Mouse (Mus musculus): ENCODE data around the gene Gm20721. TPM values are rescaled to one million over a fixed set of nuclear protein-coding genes. Genes with fewer than 3 reads are reported as not detected.

Gm20721 gene
- total RNA-seq, 2 experiments from 2014 or later, result 2.0 to 3.5 TPM

- Histone ChIP-seq H3K4me3 (no peak overlapping the region), H3K27ac (no peak overlapping the region)
- no peak for TF ChIP-seq CTCF (conservative IDR thresholded peaks at IDR 0.05)
- DNase-seq (ENCODE audit: low spot score in 2 of 2), result no peak
Measured at GRCm38 (mm10) chr2:174287921-174288320, 58.6 kb downstream of the Gm20721 start.

- no peak overlapping the region for H3K4me3 ChIP-seq
- no peak for DNase-seq (ENCODE audit: low spot score in 2 of 2)
- no peak for TF ChIP-seq CTCF (conservative IDR thresholded peaks at IDR 0.05)
- H3K27ac ChIP-seq, result no peak overlapping the region
Measured at GRCm38 (mm10) chr2:174285921-174286470, 60.5 kb downstream of the Gm20721 start.

DNA sequence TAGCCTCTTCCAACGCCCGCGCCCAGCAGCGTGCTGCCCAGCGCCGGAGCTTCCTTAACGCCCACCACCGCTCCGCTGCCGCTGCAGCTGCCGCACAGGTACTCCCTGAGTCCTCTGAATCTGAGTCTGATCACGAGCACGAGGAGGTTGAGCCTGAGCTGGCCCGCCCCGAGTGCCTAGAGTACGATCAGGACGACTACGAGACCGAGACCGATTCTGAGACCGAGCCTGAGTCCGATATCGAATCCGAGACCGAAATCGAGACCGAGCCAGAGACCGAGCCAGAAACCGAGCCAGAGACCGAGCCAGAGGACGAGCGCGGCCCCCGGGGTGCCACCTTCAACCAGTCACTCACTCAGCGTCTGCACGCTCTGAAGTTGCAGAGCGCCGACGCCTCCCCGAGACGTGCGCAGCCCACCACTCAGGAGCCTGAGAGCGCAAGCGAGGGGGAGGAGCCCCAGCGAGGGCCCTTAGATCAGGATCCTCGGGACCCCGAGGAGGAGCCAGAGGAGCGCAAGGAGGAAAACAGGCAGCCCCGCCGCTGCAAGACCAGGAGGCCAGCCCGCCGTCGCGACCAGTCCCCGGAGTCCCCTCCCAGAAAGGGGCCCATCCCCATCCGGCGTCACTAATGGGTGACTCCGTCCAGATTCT lies 61.6 kb downstream of the Gm20721 start:
- DNase-seq (ENCODE audit: low spot score in 2 of 2), result no peak
- Histone ChIP-seq H3K4me3 (no peak overlapping the region), H3K27ac (no peak overlapping the region)
- no peak for TF ChIP-seq CTCF (conservative IDR thresholded peaks at IDR 0.05)

- no peak within 1 kb of the TSS for H3K27ac ChIP-seq
- peak; percentile 15 to 31 for DNase-seq (ENCODE audit: low spot score in 2 of 2)
- peak; percentile 71 for TF ChIP-seq CTCF (conservative IDR thresholded peaks at IDR 0.05)
- H3K4me3 ChIP-seq, result peak within 1 kb of the TSS; percentile 22; the same call in 1 of the 2 replicates
Measured at GRCm38 (mm10) chr2:174284011-174284410, 62.5 kb downstream of the Gm20721 start, which contains the start of gene Gnas. Gene Gnas, plus strand, starts transcription at chr2:174284320.

DNA sequence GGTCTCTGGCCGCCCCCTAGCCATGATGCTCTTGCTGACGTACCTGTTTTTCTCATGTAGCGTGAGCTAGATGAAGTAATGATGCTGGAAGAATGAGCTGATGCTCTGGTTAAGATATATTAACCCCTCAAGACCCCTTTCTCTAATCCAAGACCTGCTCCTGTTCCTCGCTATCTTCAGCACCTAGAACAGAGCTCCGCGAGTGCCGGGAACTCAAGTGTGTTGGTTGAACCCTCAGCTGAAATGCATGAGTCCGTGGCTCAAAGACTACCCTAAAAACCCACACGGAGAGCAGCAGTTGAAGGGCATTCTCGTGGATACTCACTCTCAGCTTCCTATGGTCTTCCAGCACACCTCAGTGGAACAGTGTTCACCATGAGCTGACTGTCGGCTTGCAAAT lies 63.2 kb downstream of the Gm20721 start:
- TF ChIP-seq CTCF (conservative IDR thresholded peaks at IDR 0.05), result no peak

More for the DNA sequence above, 63.2 kb downstream of the Gm20721 start:
- no peak for DNase-seq (ENCODE audit: low spot score in 2 of 2)
- H3K4me3 ChIP-seq, result no peak overlapping the region; the same call in 1 of the 2 replicates
- H3K27ac ChIP-seq, result no peak overlapping the region

Other genes starting within 250 kb of the Gm20721 start
- 10 to 100 TPM; 12.3 to 14.2 TPM for gene Npepl1, start 236.4 kb downstream of the Gm20721 start, total RNA-seq (2021)
- gene Gnas, start 62.4 kb downstream of the Gm20721 start, total RNA-seq (2021), result 1,000 to 10,000 TPM; 1,674 to 1,781 TPM
- 10 to 100 TPM; 45.2 to 55.6 TPM for gene Nelfcd, start 69.1 kb upstream of the Gm20721 start, total RNA-seq (2021)
- 10 to 100 TPM; 28.1 to 32.5 TPM for gene Ctsz, start 92.3 kb upstream of the Gm20721 start, total RNA-seq (2021)
- gene Tubb1, start 104.0 kb upstream of the Gm20721 start, total RNA-seq (2021), result not detected
- gene Atp5e, start 117.4 kb upstream of the Gm20721 start, total RNA-seq (2021), result 100 to 1,000 TPM; 271 to 305 TPM
- gene Prelid3b, start 126.4 kb upstream of the Gm20721 start, total RNA-seq (2021), result 10 to 100 TPM; 39.9 to 43.5 TPM